Mouse (Mus musculus): ENCODE results near the gene Mri1. TPM values are rescaled to one million over a fixed set of nuclear protein-coding genes. Genes with fewer than 3 reads are reported as not detected.

The Mri1 gene
- polyA plus RNA-seq (2017; shearing (Covaris generic)): 20.3 TPM

GRCm38 (mm10) chr8:84256822-84257610 lies at the start of gene Mri1:
Mri1 (minus strand) TSS chr8:84257326.

GRCm38 (mm10) chr8:84269950-84270773 lies 13.0 kb upstream of the Mri1 start, which contains the start of gene Ccdc130:
Ccdc130 (minus strand) TSS chr8:84270380.

DNA sequence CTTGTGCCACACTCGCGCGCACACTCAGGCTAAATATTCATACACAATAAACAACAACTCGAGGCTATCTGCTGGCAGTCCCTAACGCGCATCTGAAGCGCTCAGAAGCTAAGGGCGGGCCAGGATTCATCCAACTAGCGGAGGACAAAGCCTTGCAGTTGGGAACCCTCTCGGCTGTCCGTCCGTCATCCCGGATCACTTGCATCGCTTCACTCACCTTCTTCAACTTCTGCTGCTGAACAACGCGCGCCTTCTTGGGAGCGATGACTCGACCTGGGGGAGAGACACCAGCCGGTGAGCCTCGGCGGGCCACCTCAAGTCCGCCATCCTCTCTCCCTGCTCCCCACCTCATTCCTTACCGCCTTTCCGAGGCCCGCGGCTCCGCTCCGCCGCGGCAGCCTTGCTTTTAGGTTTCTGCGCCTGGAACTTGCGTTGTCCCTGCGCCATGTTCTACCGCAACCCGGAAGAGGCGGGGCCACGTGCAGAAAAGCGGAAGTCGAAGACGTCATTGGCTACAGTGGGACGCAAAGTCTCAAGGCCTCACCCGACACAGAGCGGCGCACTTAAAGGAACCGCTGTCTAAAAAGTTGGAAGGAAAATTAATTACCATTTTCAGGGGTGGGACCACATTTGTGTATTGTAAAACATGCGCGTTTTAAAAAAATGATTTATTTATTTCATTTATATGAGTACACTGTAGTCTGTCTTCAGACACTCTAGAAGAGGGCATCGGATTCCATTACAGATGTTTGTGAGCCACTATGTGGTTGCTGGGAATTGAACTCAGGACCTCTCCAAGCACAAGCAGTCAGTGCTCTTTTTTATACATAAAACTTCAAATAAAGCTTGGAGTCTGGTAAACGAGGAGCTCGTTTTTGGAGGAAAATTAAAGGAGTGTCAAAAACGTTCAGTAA lies 7.6 kb downstream of the Mri1 start, which contains the start of gene D8Ertd738e:
Gene D8Ertd738e (minus strand): TSS at position 463 of the 914 bp plus-strand sequence.

DNA sequence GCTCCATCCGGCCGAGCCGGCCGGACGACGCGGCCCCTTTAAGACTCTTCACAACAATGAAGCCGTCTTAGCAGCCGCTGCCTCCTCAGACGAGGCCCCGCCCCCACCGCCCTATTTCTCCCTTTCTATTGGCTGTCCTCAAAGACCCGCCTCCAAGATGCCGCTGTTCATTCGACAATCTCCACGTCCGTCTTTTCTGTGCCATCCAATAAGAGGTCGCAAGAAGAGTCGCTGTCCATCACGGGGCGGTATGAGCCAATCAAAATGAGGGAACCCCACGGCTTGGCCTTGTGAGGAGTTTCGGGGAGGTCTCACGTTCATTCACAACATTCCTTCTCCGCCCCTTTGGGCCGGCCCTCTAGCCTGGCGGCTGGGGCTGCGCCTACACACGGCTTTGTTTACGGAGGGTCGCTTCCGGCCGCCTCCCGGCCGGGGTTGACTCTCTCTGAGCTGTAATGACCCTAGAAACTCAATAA lies 20.1 kb downstream of the Mri1 start, which contains the start of gene Zswim4:
Gene Zswim4 (minus strand): TSS at position 58 of the 476 bp plus-strand sequence.

Other genes starting within 250 kb of the Mri1 start
- gene 2210011C24Rik, start 245.2 kb downstream of the Mri1 start, polyA plus RNA-seq (2017; shearing (Covaris generic)): 0.75 TPM
- gene Palm3, start 235.9 kb downstream of the Mri1 start, polyA plus RNA-seq (2017; shearing (Covaris generic)): 3.6 TPM
- gene Il27ra, start 214.7 kb downstream of the Mri1 start, polyA plus RNA-seq (2017; shearing (Covaris generic)): 383 TPM
- 189 TPM for gene Rln3, start 212.3 kb downstream of the Mri1 start, polyA plus RNA-seq (2017; shearing (Covaris generic))
- 1.1 TPM for gene Gm10643, start 192.2 kb downstream of the Mri1 start, polyA plus RNA-seq (2017; shearing (Covaris generic))
- gene Rfx1, start 190.5 kb downstream of the Mri1 start, polyA plus RNA-seq (2017; shearing (Covaris generic)): 42.2 TPM
- gene Dcaf15, start 152.6 kb downstream of the Mri1 start, polyA plus RNA-seq (2017; shearing (Covaris generic)): 27.6 TPM
- 22.3 TPM for gene Podnl1, start 131.3 kb downstream of the Mri1 start, polyA plus RNA-seq (2017; shearing (Covaris generic))
- gene Cc2d1a, start 109.4 kb downstream of the Mri1 start, polyA plus RNA-seq (2017; shearing (Covaris generic)): 52.1 TPM
- 1.3 TPM for gene 4930432K21Rik, start 109.3 kb downstream of the Mri1 start, polyA plus RNA-seq (2017; shearing (Covaris generic))
- gene Nanos3, start 72.1 kb downstream of the Mri1 start, polyA plus RNA-seq (2017; shearing (Covaris generic)): not detected
- 4.1 TPM for gene Zswim4, start 20.3 kb downstream of the Mri1 start, polyA plus RNA-seq (2017; shearing (Covaris generic))
- 293 TPM for gene D8Ertd738e, start 7.6 kb downstream of the Mri1 start, polyA plus RNA-seq (2017; shearing (Covaris generic))
- gene Ccdc130, start 13.1 kb upstream of the Mri1 start, polyA plus RNA-seq (2017; shearing (Covaris generic)): 40.9 TPM
- 6.8 TPM for gene Cacna1a, start 131.1 kb upstream of the Mri1 start, polyA plus RNA-seq (2017; shearing (Covaris generic))

All from activated CD4-positive, CD25-positive, alpha-beta regulatory T cell, adult 9 weeks (primary cell).